Mouse (Mus musculus) midbrain, embryonic 16.5 days (tissue): ENCODE measurements at regions not wholly inside any gene's neighbourhood (a gene's known extent, or its start where the extent isn't known, plus 50 kb on each side); places are given as distances from the start of the nearest gene placed in this dataset.

Experiments used
- ATAC-seq: fragments of 200-750 bp; cut with Nextera tagmentation; 2 replicates; pipeline ENCODE4 v1.8.0; 2017; ENCODE audit warnings: moderate TSS enrichment
- H3K27ac ChIP-seq: fragments of 300-500 bp; sonication (generic); 2 replicates; pipeline ENCODE4 v1.5.1; 2014; ENCODE audit warnings: mild to moderate bottlenecking, low read length, mixed read lengths
- H3K27me3 ChIP-seq: fragments of 300-500 bp; sonication (generic); 2 replicates; pipeline ENCODE4 v1.6.1; 2014; ENCODE audit warnings: low read depth, low read length, mixed read lengths; ENCODE audit not compliant: control insufficient read depth, insufficient read depth
- H3K36me3 ChIP-seq: fragments of 300-500 bp; sonication (generic); 2 replicates; pipeline ENCODE4 v1.6.1; 2014; ENCODE audit warnings: mild to moderate bottlenecking, low read length, moderate library complexity, mixed read lengths; ENCODE audit not compliant: control insufficient read depth, insufficient read depth
- H3K4me1 ChIP-seq: fragments of 300-500 bp; sonication (generic); 2 replicates; pipeline ENCODE4 v1.6.1; 2014; ENCODE audit warnings: mild to moderate bottlenecking, low read length, mixed read lengths; ENCODE audit not compliant: control insufficient read depth, insufficient read depth
- H3K4me2 ChIP-seq: fragments of 300-500 bp; sonication (generic); 2 replicates; pipeline ENCODE4 v1.6.1; 2014; ENCODE audit warnings: mild to moderate bottlenecking, low read length, mixed read lengths
- H3K4me3 ChIP-seq: fragments of 300-500 bp; sonication (generic); 2 replicates; pipeline ENCODE4 v1.5.1; 2014; ENCODE audit warnings: low read depth, mild to moderate bottlenecking, low read length, moderate library complexity, mixed read lengths
- H3K9ac ChIP-seq: fragments of 300-500 bp; sonication (generic); 2 replicates; pipeline ENCODE4 v1.6.1; 2014; ENCODE audit warnings: low read depth, low read length, mixed read lengths
- H3K9me3 ChIP-seq: fragments of 300-500 bp; sonication (generic); replicated peaks from 2 replicates; pipeline ENCODE4 v1.6.1; 2014; ENCODE audit warnings: mild to moderate bottlenecking, low read length, mixed read lengths; ENCODE audit not compliant: control insufficient read depth, poor library complexity, severe bottlenecking
- WGBS: fragments of 180-500 bp; shearing (Covaris S2); extraction: QIAGEN DNeasy Blood & Tissue Kit; methylation state at CpG from one replicate; pipeline ENCODE4 v1.1.7; 2014; 5-methylcytosine and 5-hydroxymethylcytosine counted together

GRCm38 (mm10) chr10:30980279-30980968 is 137.8 kb upstream of the Hey2 start:
- 0 out of 2 replicates have a peak overlapping the region, but pooled peaks have one; percentile 4 for H3K27ac ChIP-seq
- WGBS: 4% methylated on average over 8 of the region's 8 CpGs
- H3K9ac ChIP-seq: no peak overlapping the region
- no peaks in the 10 kb centered on the region for H3K9me3 ChIP-seq
- H3K4me2 ChIP-seq: peak overlapping the region; percentile 43
- H3K36me3 ChIP-seq: no peaks in the 10 kb centered on the region
- peak overlapping the region; percentile 1; the same call in 1 of the 2 replicates for H3K4me3 ChIP-seq
- H3K4me1 ChIP-seq: 0 out of 2 replicates have a peak, but pooled peaks cover 2% of the 10 kb centered on the region
- H3K27me3 ChIP-seq: no peaks in the 10 kb centered on the region
- ATAC-seq: peak; percentile 90

- H3K4me1 ChIP-seq: 0 out of 2 replicates have a peak, but pooled peaks cover 2% of the 10 kb centered on the region
- H3K4me3 ChIP-seq: no peak overlapping the region
- ATAC-seq: peak; percentile 66; the same call in 1 of the 2 replicates
- H3K4me2 ChIP-seq: peak overlapping the region; percentile 43
- WGBS: 13% methylated on average over 3 of the region's 3 CpGs
- no peaks in the 10 kb centered on the region for H3K36me3 ChIP-seq
- 0 out of 2 replicates have a peak overlapping the region, but pooled peaks have one; percentile 4 for H3K27ac ChIP-seq
- no peaks in the 10 kb centered on the region for H3K9me3 ChIP-seq
- H3K27me3 ChIP-seq: no peaks in the 10 kb centered on the region
- no peak overlapping the region for H3K9ac ChIP-seq
Measured at GRCm38 (mm10) chr10:30979766-30980165, 137.2 kb upstream of the Hey2 start.

- 100% methylated on average over 1 of the region's 1 CpGs for WGBS
- no peaks in the 10 kb centered on the region for H3K9me3 ChIP-seq
- no peak overlapping the region for H3K9ac ChIP-seq
- H3K36me3 ChIP-seq: no peaks in the 10 kb centered on the region
- no peak overlapping the region for H3K27ac ChIP-seq
- H3K27me3 ChIP-seq: no peaks in the 10 kb centered on the region
- no peaks in the 10 kb centered on the region for H3K4me1 ChIP-seq
- H3K4me2 ChIP-seq: no peak overlapping the region
- H3K4me3 ChIP-seq: no peak overlapping the region
- no peak for ATAC-seq
Measured at GRCm38 (mm10) chr10:30966176-30966575, 123.6 kb upstream of the Hey2 start.

GRCm38 (mm10) chr10:30953825-30954224 is 111.2 kb upstream of the Hey2 start:
- Histone ChIP-seq H3K9me3 (no peaks in the 10 kb centered on the region), H3K9ac (no peak overlapping the region), H3K27me3 (no peaks in the 10 kb centered on the region), H3K4me1 (no peaks in the 10 kb centered on the region), H3K27ac (no peak overlapping the region), H3K36me3 (no peaks in the 10 kb centered on the region), H3K4me3 (no peak overlapping the region), H3K4me2 (no peak overlapping the region)
- WGBS: 83% methylated on average over 3 of the region's 3 CpGs
- ATAC-seq: no peak

- Histone ChIP-seq H3K27ac (no peak overlapping the region), H3K9me3 (no peaks in the 10 kb centered on the region), H3K4me3 (no peak overlapping the region), H3K9ac (no peak overlapping the region), H3K4me2 (no peak overlapping the region), H3K36me3 (no peaks in the 10 kb centered on the region), H3K27me3 (no peaks in the 10 kb centered on the region), H3K4me1 (no peaks in the 10 kb centered on the region)
- WGBS: 74% methylated on average over 2 of the region's 2 CpGs
- no peak for ATAC-seq
Measured at GRCm38 (mm10) chr10:30952410-30952809, 109.8 kb upstream of the Hey2 start.

- WGBS: 80% methylated on average over 4 of the region's 4 CpGs
- H3K27me3 ChIP-seq: no peaks in the 10 kb centered on the region
- no peak overlapping the region for H3K4me2 ChIP-seq
- ATAC-seq: no peak
- H3K4me3 ChIP-seq: no peak overlapping the region
- H3K9me3 ChIP-seq: no peaks in the 10 kb centered on the region
- no peak overlapping the region for H3K27ac ChIP-seq
- no peak overlapping the region for H3K9ac ChIP-seq
- no peaks in the 10 kb centered on the region for H3K4me1 ChIP-seq
- no peaks in the 10 kb centered on the region for H3K36me3 ChIP-seq
Measured at GRCm38 (mm10) chr10:30946601-30947000, 104.0 kb upstream of the Hey2 start.

- H3K27me3 ChIP-seq: no peaks in the 10 kb centered on the region
- no peak overlapping the region for H3K9ac ChIP-seq
- no peaks in the 10 kb centered on the region for H3K36me3 ChIP-seq
- H3K27ac ChIP-seq: no peak overlapping the region
- H3K4me3 ChIP-seq: no peak overlapping the region
- no peaks in the 10 kb centered on the region for H3K9me3 ChIP-seq
- no peak for ATAC-seq
- H3K4me1 ChIP-seq: no peaks in the 10 kb centered on the region
- 93% methylated on average over 3 of the region's 3 CpGs for WGBS
- H3K4me2 ChIP-seq: no peak overlapping the region
Measured at GRCm38 (mm10) chr10:30918322-30918988, 75.9 kb upstream of the Hey2 start.

GRCm38 (mm10) chr10:30893771-30894170 is 51.2 kb upstream of the Hey2 start:
- no peaks in the 10 kb centered on the region for H3K27me3 ChIP-seq
- H3K27ac ChIP-seq: no peak overlapping the region
- 48% methylated on average over 3 of the region's 3 CpGs for WGBS
- no peak overlapping the region for H3K4me3 ChIP-seq
- H3K9me3 ChIP-seq: no peaks in the 10 kb centered on the region
- no peak for ATAC-seq
- no peaks in the 10 kb centered on the region for H3K36me3 ChIP-seq
- H3K9ac ChIP-seq: no peak overlapping the region
- H3K4me2 ChIP-seq: no peak overlapping the region
- H3K4me1 ChIP-seq: no peaks in the 10 kb centered on the region
